Mouse (Mus musculus) erythroblast, embryonic 14.5 days (primary cell): ENCODE results near the gene Slx1b.

Experiments used
- GATA1 ChIP-seq: IDR thresholded peaks from 2 replicates; pipeline ENCODE4 v1.6.1; 2012; ENCODE audit warnings: low read length, inconsistent platforms, mixed read lengths
- TAL1 ChIP-seq: IDR thresholded peaks from 3 replicates; pipeline ENCODE4 v1.6.1; 2012; ENCODE audit warnings: low read length, inconsistent platforms, mixed read lengths

DNA sequence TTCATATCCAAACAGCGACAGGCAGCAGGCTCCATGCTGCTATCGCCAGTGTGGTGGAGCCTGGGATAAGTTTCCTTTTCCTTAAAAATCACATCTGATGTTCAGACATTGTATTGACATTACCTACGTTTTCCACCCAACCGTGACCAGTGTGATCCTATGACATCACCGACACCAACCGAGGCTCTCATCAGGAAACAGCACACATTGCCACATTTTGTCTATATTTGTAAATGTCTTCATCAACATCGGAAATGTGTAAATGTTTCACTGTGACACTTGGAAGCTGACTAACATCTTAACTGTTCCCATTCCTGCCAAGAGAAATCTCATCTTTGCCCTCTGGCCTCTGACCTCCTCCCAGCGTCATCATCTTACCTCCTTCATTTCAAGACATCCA lies 40.5 kb upstream of the Slx1b start:
- TF ChIP-seq GATA1 (no peak), TAL1 (no peak)
